Mouse (Mus musculus): ENCODE results near the gene Filip1.

Filip1 gene

GRCm38 (mm10) chr9:79829842-79830800 is 182.5 kb downstream of the Filip1 start:
- no peak for DNase-seq (ENCODE audit: low spot score in 2 of 2)

- no peak for DNase-seq (ENCODE audit: low spot score in 2 of 2)
Observed at GRCm38 (mm10) chr9:79827072-79827471, 185.6 kb downstream of the Filip1 start.

GRCm38 (mm10) chr9:79825526-79825925 is 187.1 kb downstream of the Filip1 start:
- DNase-seq (ENCODE audit: low spot score in 2 of 2), result no peak

- no peak for DNase-seq (ENCODE audit: low spot score in 2 of 2)
Observed at GRCm38 (mm10) chr9:79823856-79824255, 188.8 kb downstream of the Filip1 start.

- no peak for DNase-seq (ENCODE audit: low spot score in 2 of 2)
Observed at GRCm38 (mm10) chr9:79823438-79823837, 189.2 kb downstream of the Filip1 start.

GRCm38 (mm10) chr9:79816464-79816863 is 196.2 kb downstream of the Filip1 start:
- DNase-seq (ENCODE audit: low spot score in 2 of 2), result no peak

GRCm38 (mm10) chr9:79816013-79816412 is 196.6 kb downstream of the Filip1 start:
- no peak for DNase-seq (ENCODE audit: low spot score in 2 of 2)

GRCm38 (mm10) chr9:79814592-79814991 is 198.1 kb downstream of the Filip1 start:
- DNase-seq (ENCODE audit: low spot score in 2 of 2), result no peak

- no peak for DNase-seq (ENCODE audit: low spot score in 2 of 2)
Observed at GRCm38 (mm10) chr9:79810969-79811902, 201.4 kb downstream of the Filip1 start.

GRCm38 (mm10) chr9:79810534-79810933 is 202.1 kb downstream of the Filip1 start:
- no peak for DNase-seq (ENCODE audit: low spot score in 2 of 2)

GRCm38 (mm10) chr9:79809411-79809810 is 203.2 kb downstream of the Filip1 start:
- DNase-seq (ENCODE audit: low spot score in 2 of 2), result no peak

- DNase-seq (ENCODE audit: low spot score in 2 of 2), result no peak
Observed at GRCm38 (mm10) chr9:79807178-79807577, 205.5 kb downstream of the Filip1 start.

- no peak for DNase-seq (ENCODE audit: low spot score in 2 of 2)
Observed at GRCm38 (mm10) chr9:79806317-79807075, 206.2 kb downstream of the Filip1 start.

- no peak for DNase-seq (ENCODE audit: low spot score in 2 of 2)
Observed at GRCm38 (mm10) chr9:79805426-79805825, 207.2 kb downstream of the Filip1 start.

- no peak for DNase-seq (ENCODE audit: low spot score in 2 of 2)
Observed at GRCm38 (mm10) chr9:79796461-79797135, 216.1 kb downstream of the Filip1 start.

GRCm38 (mm10) chr9:79795076-79795475 is 217.6 kb downstream of the Filip1 start:
- DNase-seq (ENCODE audit: low spot score in 2 of 2), result no peak

GRCm38 (mm10) chr9:79792841-79793835 is 219.5 kb downstream of the Filip1 start, which contains the start of gene Tmem30a:
Tmem30a (minus strand) TSS chr9:79793507.
- DNase-seq (ENCODE audit: low spot score in 2 of 2), result peak; percentile 94 to 96

GRCm38 (mm10) chr9:79785794-79786085 is 226.9 kb downstream of the Filip1 start:
- DNase-seq (ENCODE audit: low spot score in 2 of 2), result peak in 1 of 2 experiments; percentile 47

GRCm38 (mm10) chr9:79784934-79785793 is 227.5 kb downstream of the Filip1 start:
- DNase-seq (ENCODE audit: low spot score in 2 of 2), result no peak

Data from frontal cortex, postnatal 10 days (tissue).